Comparison of ENCODE assay signal across 25 mouse cellular contexts in genomic region chr1:60481561-60481960, GRCm38 (mm10).
"Had no signal": no experiment of that assay in that cellular context is flagged by ENCODE, and none has a peak within 500 bp of the region (broad histone marks: within the 10 kb centered on the region; RNA-seq: fewer than 3 reads in every experiment).

No protein-coding gene starts in this region.

- H3K27me3 ChIP-seq: kidney, embryonic 15.5 days; limb, embryonic 13.5 days; liver, embryonic 12.5 days; liver, embryonic 15.5 days; lung, embryonic 15.5 days; megakaryocyte, embryonic 14.5 days; midbrain, embryonic 13.5 days; neural tube, embryonic 13.5 days; stomach, embryonic 15.5 days had no signal

- H3K4me3 ChIP-seq: kidney, embryonic 15.5 days; limb, embryonic 10.5 days; limb, embryonic 13.5 days; liver, embryonic 12.5 days; liver, embryonic 15.5 days; lung, embryonic 15.5 days; megakaryocyte, embryonic 14.5 days; midbrain, embryonic 10.5 days; midbrain, embryonic 13.5 days; myocyte; neural tube, embryonic 13.5 days; stomach, embryonic 15.5 days had no signal

- H3K4me1 ChIP-seq: kidney, embryonic 15.5 days; limb, embryonic 10.5 days; limb, embryonic 13.5 days; liver, embryonic 12.5 days; liver, embryonic 15.5 days; lung, embryonic 15.5 days; megakaryocyte, embryonic 14.5 days; midbrain, embryonic 10.5 days; midbrain, embryonic 13.5 days; neural tube, embryonic 13.5 days; stomach, embryonic 15.5 days had no signal

- H3K27ac ChIP-seq: kidney, embryonic 15.5 days; limb, embryonic 10.5 days; limb, embryonic 13.5 days; liver, embryonic 12.5 days; liver, embryonic 15.5 days; lung, embryonic 15.5 days; midbrain, embryonic 10.5 days; midbrain, embryonic 13.5 days; neural tube, embryonic 13.5 days; stomach, embryonic 15.5 days had no signal

- H3K9ac ChIP-seq: kidney, embryonic 15.5 days; limb, embryonic 13.5 days; liver, embryonic 12.5 days; liver, embryonic 15.5 days; lung, embryonic 15.5 days; midbrain, embryonic 13.5 days; neural tube, embryonic 13.5 days; stomach, embryonic 15.5 days had no signal

- ATAC-seq: liver, embryonic 12.5 days; midbrain, embryonic 13.5 days; midbrain, embryonic 16.5 days had no signal

- H3K4me2 ChIP-seq: kidney, embryonic 15.5 days; limb, embryonic 13.5 days; liver, embryonic 12.5 days; liver, embryonic 15.5 days; lung, embryonic 15.5 days; midbrain, embryonic 13.5 days; neural tube, embryonic 13.5 days; stomach, embryonic 15.5 days had no signal

- H3K9me3 ChIP-seq: kidney, embryonic 15.5 days; limb, embryonic 10.5 days; limb, embryonic 13.5 days; liver, embryonic 12.5 days; liver, embryonic 15.5 days; lung, embryonic 15.5 days; megakaryocyte, embryonic 14.5 days; midbrain, embryonic 10.5 days; midbrain, embryonic 13.5 days; neural tube, embryonic 13.5 days; stomach, embryonic 15.5 days had no signal

- DNase-seq: kidney, adult 8-10 months; kidney, postnatal 10 days; kidney, postnatal 36 days; layer of hippocampus, adult 9-11 months; liver; lung, adult 18-20 months; lung, postnatal 10 days; lung, postnatal 36 days; right cerebral cortex, adult 18-20 months; right cerebral cortex, postnatal 25 days; spleen, adult 18-20 months; thymus, postnatal 25 days had no signal
